Mouse (Mus musculus) layer of hippocampus, adult 2 months (tissue): ENCODE results near the gene Ugt2a3. TPM values are rescaled to one million over a fixed set of nuclear protein-coding genes. Genes with fewer than 3 reads are reported as not detected.
"Not testable (repeated sequence)": the region's sequence is repeated elsewhere in the genome, so short reads cannot be mapped to it uniquely, and the experiment has no call there.

Experiments used
- DNase-seq, 2 experiments: peaks; one replicate each; pipeline ENCODE4 v3.0.0; 2022; ENCODE audit warnings: low spot score in 2 of 2
- H3K27ac ChIP-seq: fragments of 200-600 bp; 2 replicates; pipeline ENCODE4 v1.8.1; 2022
- H3K4me3 ChIP-seq: fragments of 200-600 bp; 2 replicates; pipeline ENCODE4 v1.8.1; 2022; ENCODE audit warnings: mild to moderate bottlenecking
- CTCF ChIP-seq: fragments of 200-600 bp; conservative IDR thresholded peaks from 2 replicates; pipeline ENCODE4 v1.8.1; 2022; ENCODE audit warnings: antibody characterized with exemption, mild to moderate bottlenecking, moderate library complexity
- long read RNA-seq, 2 experiments: library from polyadenylated mRNA; stranded (forward); transcript quantifications; one replicate each; pipeline ENCODE4 v2.0.0; 2021; ENCODE audit warnings: borderline mapping rate in 2 of 2
- total RNA-seq, 2 experiments: library from RNA; stranded (reverse); gene quantifications; 2 replicates each; pipeline ENCODE4 v1.2.3; 2021

Ugt2a3 gene
- not detected for total RNA-seq
- long read RNA-seq, experiment 1: 0 reads
- long read RNA-seq, experiment 2: 0 reads

- H3K4me3 ChIP-seq: no peak within 1 kb of the TSS
- no peak for TF ChIP-seq CTCF
- H3K27ac ChIP-seq: no peak within 1 kb of the TSS
- DNase-seq: no peak
Observed at GRCm38 (mm10) chr5:87336961-87337697, at the start of gene Ugt2a3. TSS of gene Ugt2a3 (minus strand) at chr5:87337195.

- no peak overlapping the region for H3K27ac ChIP-seq
- DNase-seq: no peak
- TF ChIP-seq CTCF: no peak
- no peak overlapping the region for H3K4me3 ChIP-seq
Observed at GRCm38 (mm10) chr5:87380234-87380633, 43.2 kb upstream of the Ugt2a3 start.

- no peak for TF ChIP-seq CTCF
- DNase-seq: no peak
- Histone ChIP-seq H3K4me3 (no peak overlapping the region), H3K27ac (no peak overlapping the region)
Observed at GRCm38 (mm10) chr5:87379825-87380224, 42.8 kb upstream of the Ugt2a3 start.

GRCm38 (mm10) chr5:87375874-87376383, 38.9 kb upstream of the Ugt2a3 start:
- no peak overlapping the region for H3K27ac ChIP-seq
- no peak for DNase-seq
- TF ChIP-seq CTCF: no peak
- no peak overlapping the region for H3K4me3 ChIP-seq

GRCm38 (mm10) chr5:87373502-87373863, 36.5 kb upstream of the Ugt2a3 start:
- no peak overlapping the region for H3K4me3 ChIP-seq
- no peak for DNase-seq
- TF ChIP-seq CTCF: no peak
- H3K27ac ChIP-seq: no peak overlapping the region

- not testable (repeated sequence) for H3K27ac ChIP-seq, DNase-seq, H3K4me3 ChIP-seq
Observed at GRCm38 (mm10) chr5:87372788-87373501, 36.0 kb upstream of the Ugt2a3 start.

- no peak for DNase-seq
- no peak for TF ChIP-seq CTCF
- H3K4me3 ChIP-seq: no peak overlapping the region
- no peak overlapping the region for H3K27ac ChIP-seq
Observed at GRCm38 (mm10) chr5:87350350-87350749, 13.4 kb upstream of the Ugt2a3 start.

- H3K4me3 ChIP-seq, DNase-seq, H3K27ac ChIP-seq: not testable (repeated sequence)
Observed at GRCm38 (mm10) chr5:87349150-87349549, 12.2 kb upstream of the Ugt2a3 start.

- not testable (repeated sequence) for H3K27ac ChIP-seq, DNase-seq
Observed at GRCm38 (mm10) chr5:87347479-87348078, 10.6 kb upstream of the Ugt2a3 start.

GRCm38 (mm10) chr5:87340461-87340860, 3.5 kb upstream of the Ugt2a3 start:
- DNase-seq: no peak
- no peak overlapping the region for H3K27ac ChIP-seq
- TF ChIP-seq CTCF: no peak
- H3K4me3 ChIP-seq: no peak overlapping the region

More at GRCm38 (mm10) chr5:87347479-87348078, 10.6 kb upstream of the Ugt2a3 start:
- not testable (repeated sequence) for H3K4me3 ChIP-seq

- no peak overlapping the region for H3K4me3 ChIP-seq
- no peak overlapping the region for H3K27ac ChIP-seq
- no peak for DNase-seq
- TF ChIP-seq CTCF: no peak
Observed at GRCm38 (mm10) chr5:87335199-87335598, 1.8 kb downstream of the Ugt2a3 start.

GRCm38 (mm10) chr5:87333584-87333983, 3.4 kb downstream of the Ugt2a3 start:
- Histone ChIP-seq H3K27ac (no peak overlapping the region), H3K4me3 (no peak overlapping the region)
- peak; percentile 72 for TF ChIP-seq CTCF
- peak in 1 of 2 experiments; percentile 12 for DNase-seq

- no peak for TF ChIP-seq CTCF
- Histone ChIP-seq H3K27ac (no peak overlapping the region), H3K4me3 (no peak overlapping the region)
- no peak for DNase-seq
Observed at GRCm38 (mm10) chr5:87311392-87311791, 25.6 kb downstream of the Ugt2a3 start.

- H3K4me3 ChIP-seq, DNase-seq, H3K27ac ChIP-seq: not testable (repeated sequence)
Observed at GRCm38 (mm10) chr5:87286180-87286579, 50.8 kb downstream of the Ugt2a3 start.

GRCm38 (mm10) chr5:87275986-87276385, 61.0 kb downstream of the Ugt2a3 start:
- not testable (repeated sequence) for H3K27ac ChIP-seq, H3K4me3 ChIP-seq, DNase-seq
